Mouse (Mus musculus) embryo, embryonic 11 days (tissue): ENCODE results near the gene Mapk8ip1.
A peak's percentile ranks its signal among the peaks of the same experiment; 100 is the strongest.
"Not testable (repeated sequence)": the region's sequence is repeated elsewhere in the genome, so short reads cannot be mapped to it uniquely, and the experiment has no call there.

ENCODE experiments used
- DNase-seq: peaks from one replicate; pipeline ENCODE4 v3.0.0-alpha.2; 2015

Gene Mapk8ip1

DNA sequence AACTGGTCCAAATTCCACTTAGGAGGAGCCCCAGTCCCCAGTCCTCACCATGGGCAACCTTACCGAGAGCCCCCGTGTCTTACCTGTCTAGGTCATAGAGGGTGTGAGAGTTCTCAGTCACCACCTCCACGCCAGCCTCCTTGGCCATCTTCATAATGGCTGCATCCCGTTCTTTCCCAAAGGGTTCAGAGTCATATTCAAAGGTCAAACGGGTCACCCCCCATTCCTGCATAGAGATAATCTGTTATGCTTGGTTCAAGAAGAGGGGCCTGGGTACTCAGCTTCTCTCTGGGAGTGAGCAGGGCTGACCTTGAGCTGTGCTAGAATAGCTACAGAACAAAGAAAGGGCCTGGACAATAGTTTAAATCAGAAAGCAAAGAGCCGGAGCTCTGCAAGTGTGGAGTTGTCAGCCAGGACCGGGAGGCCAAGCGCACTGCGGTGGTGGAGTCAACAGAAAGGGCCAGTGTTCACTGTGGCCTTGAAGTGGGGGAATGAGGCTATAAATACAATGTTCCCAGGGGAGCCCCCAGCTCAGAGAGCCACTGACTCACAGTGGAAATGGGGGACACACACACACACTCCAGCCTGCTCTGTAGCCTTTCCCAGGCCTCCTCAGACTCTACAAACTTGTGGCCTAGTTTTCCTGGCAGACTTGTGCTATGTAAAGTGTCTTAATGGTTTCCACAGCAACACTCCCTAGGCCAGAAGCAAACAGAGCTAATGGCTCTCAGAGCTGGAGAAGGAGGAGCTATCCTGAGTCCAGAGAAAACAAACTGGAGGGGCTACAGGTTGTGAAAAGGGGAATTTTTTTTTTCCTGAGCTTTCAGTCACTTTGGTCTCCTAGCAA lies 23.6 kb upstream of the Mapk8ip1 start:
- peak; percentile 56 for DNase-seq

GRCm38 (mm10) chr2:92423702-92424461 lies 22.8 kb upstream of the Mapk8ip1 start:
- no peak for DNase-seq

DNA sequence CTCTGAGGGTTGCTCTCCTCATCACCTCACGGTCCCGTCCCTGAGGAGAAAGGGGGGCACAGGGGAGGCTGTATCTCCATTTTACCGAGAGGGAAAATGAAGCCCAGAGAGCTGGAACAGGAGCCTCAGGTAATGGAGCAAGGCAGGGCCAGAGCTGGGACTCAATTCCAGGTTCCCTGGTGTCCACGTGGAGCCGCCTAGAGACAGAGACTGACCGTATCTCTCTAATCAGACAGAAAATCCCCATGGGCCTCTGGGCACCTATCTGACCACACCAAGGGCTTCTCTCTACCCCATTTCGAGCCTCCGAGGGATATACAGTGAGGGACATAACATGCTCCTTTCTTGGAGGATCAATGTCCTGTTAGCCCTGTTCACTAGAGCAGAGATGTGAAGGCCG lies 22.1 kb upstream of the Mapk8ip1 start:
- DNase-seq = no peak

- DNase-seq = no peak
Observed at GRCm38 (mm10) chr2:92422388-92423135, 21.5 kb upstream of the Mapk8ip1 start.

DNA sequence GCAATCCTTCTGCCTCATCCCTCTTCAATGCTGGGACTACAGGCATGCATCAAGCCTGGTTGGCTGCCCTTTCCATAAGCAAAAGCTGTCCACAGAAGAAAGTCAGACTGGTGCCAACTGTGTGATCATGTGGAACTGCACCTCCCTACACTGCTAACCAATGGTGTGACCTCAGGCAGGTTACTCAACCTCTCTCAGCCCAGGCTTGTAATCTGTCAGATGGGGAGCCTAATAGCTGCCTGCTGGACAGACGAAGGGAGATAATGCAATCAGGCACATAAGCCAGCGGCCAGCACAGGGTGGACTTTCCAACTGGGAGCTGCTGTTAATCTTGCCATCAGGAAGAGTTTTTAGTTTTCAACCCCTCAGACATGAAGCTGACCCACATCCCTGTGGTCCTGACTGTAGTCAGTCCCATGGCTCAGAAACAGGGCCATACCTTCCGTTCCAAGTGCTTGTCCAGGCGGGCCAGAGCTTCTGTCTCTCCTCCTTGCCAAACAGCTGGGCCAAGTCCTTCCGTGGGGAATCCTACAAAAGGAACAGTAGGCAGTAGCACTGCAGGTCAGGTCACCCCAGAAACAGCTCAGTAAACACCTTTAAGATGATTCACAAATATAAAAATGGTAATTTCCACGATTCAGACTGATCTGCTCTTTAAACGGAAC lies 20.8 kb upstream of the Mapk8ip1 start:
- no peak for DNase-seq

DNA sequence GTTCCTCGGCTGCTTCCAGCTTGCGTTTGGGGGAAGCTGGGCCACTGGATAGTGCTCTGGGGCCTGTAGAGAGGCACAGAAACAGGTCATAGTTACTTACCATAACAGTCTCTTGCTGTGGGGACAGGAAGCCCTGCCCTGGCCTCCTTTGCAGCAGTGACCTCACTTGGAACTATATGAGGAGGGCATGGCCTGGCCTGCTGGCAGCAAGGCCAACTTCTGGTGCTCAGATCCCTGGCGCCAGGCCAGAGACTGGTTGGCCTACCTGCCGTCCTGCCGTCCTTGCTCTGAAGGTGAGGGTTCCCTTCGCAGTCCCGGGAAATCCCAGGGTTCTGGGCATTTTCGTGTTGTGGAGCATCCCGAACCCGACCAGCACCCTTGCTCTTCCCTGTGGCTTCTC lies 10.6 kb upstream of the Mapk8ip1 start:
- no peak for DNase-seq

GRCm38 (mm10) chr2:92408309-92409045 lies 7.4 kb upstream of the Mapk8ip1 start:
- no peak for DNase-seq

DNA sequence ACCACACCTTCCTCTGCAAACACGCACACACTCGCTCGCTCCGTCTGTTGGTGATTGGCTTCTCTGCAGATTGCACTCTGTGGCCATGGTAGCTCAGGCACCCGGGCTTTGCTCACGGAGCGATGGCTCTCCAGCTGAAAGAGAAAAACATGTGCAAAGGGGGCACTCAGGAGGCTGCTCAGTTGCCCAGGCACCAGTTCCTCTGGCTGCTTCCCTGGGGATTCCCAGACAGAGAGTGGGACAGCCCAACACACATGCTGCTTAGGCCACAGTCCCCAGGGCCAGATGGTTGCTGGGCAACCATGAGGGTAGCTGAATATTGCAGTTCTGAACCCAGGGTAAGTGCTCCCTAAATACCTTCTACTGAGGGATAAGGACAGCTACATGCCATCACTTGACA lies 4.6 kb upstream of the Mapk8ip1 start:
- DNase-seq = peak; percentile 27

GRCm38 (mm10) chr2:92404737-92405136 lies 3.7 kb upstream of the Mapk8ip1 start:
- DNase-seq = no peak

GRCm38 (mm10) chr2:92403776-92404319 lies 2.8 kb upstream of the Mapk8ip1 start:
- no peak for DNase-seq

DNA sequence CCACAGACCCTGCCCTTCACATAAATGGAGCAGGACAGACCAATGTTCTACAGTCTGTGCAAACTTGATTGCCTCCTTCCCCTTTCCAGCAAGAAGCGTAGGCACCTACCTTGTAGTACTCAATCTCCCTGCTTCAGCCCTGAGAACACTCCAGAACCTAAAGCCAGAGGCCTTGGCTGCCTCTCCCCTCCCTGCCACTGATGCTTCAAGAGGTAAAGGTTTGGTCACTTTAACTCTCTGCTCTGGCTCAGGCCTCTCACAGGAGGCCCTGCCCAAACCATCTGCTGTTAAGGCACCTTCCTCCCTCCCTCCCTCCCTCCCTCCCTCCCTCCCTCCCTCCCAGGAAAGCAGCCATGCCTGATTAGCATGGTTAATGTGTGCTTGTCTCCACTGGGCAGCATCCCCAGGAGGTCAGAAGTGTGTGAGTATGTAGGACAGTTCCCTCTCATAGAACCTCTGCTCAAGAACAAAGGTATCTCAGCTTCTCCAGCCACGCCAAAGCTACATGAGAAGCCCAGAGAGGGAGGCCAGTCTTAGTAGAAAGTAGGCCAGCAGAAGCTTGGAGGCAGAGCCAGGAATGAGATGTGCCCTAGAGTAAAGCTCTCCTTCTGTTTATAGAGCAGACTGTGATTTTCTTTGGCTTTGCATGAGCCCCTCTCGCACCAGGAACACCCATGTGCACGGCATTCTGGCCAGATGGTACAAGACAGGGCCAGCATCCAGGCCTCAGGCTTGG lies 1.7 kb upstream of the Mapk8ip1 start:
- DNase-seq = no peak

DNA sequence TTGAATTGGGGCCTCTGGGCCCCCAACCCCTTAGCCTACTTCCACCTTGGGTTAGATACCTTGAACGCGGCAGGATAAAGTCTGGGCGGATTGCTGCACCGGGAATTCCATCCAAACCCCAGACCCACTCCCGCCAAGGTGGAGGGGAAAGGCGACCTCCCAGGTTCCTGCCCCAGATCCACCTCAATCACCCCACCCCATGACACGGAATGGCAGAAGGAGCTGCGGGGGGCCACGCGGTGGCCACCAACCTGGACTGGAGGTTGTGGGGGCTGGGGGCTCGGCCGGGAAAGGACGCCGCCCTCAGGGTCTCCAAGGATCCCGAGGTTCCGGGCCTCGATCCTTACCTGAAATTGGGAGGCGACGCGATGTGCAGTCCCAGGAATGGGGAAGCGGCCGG lies 381 bp downstream of the Mapk8ip1 start:
- no peak for DNase-seq

DNA sequence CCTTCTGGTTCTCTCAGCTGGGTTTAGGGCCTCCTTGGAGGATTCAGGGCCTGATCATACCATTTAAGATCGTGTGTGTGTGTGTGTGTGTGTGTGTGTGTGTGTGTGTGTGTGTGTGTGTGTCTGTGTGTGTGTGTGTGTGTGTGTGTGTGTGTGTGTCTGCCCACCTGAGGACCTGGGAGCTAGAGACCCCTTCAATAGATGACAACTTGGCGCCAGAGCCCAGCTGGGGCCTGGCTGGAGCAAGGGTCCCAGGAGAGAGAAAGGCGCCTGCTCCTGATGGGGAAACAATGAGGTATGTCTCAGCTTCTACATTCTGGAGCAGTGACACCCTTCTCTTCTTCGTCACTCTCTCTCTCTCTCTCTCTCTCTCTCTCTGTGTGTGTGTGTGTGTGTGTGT lies 1.2 kb downstream of the Mapk8ip1 start:
- DNase-seq = not testable (repeated sequence)

DNA sequence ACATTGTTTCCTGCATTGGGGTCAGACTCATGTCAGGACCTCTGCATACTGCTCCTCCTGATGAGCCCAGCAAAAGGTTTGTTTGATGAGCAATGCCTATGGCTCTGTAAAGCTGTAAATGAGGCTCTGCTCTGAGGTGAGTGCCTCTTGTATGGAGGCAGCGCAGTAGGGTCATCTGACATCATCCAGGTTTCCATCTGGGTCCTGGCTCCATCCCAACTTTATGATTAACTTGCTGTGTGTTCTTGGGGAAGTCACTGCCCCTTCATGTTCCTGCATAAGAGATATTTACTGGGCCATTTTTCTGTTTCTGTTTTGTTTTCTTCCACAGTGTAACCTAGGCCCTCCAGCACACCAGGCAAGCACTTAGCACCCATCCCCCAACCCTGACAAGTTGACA lies 3.6 kb downstream of the Mapk8ip1 start:
- no peak for DNase-seq

GRCm38 (mm10) chr2:92395535-92395934 lies 5.5 kb downstream of the Mapk8ip1 start:
- no peak for DNase-seq

GRCm38 (mm10) chr2:92392318-92393264 lies 8.5 kb downstream of the Mapk8ip1 start:
- peak; percentile 91 for DNase-seq

- DNase-seq = no peak
Observed at GRCm38 (mm10) chr2:92391703-92392317, 9.3 kb downstream of the Mapk8ip1 start.

DNA sequence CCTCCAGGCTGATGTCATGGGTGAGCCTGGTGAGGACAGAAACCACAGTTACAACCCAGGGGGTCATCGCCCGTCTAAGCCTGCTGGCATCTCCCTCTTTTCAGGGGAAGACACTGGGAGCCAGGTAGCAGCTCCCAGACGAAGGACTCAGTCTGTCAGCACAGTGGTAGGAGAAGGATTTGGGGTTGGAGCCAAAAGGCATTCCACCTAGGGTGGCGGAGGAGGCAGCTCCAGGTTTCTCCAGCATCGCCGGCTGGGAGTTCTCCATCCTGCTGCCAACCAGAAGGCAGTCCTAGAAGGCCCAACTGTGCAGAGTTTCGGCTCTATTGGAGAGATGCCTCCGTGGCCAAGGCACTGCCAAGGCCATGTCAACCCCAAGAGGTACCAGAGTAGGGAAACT lies 9.9 kb downstream of the Mapk8ip1 start:
- no peak for DNase-seq

DNA sequence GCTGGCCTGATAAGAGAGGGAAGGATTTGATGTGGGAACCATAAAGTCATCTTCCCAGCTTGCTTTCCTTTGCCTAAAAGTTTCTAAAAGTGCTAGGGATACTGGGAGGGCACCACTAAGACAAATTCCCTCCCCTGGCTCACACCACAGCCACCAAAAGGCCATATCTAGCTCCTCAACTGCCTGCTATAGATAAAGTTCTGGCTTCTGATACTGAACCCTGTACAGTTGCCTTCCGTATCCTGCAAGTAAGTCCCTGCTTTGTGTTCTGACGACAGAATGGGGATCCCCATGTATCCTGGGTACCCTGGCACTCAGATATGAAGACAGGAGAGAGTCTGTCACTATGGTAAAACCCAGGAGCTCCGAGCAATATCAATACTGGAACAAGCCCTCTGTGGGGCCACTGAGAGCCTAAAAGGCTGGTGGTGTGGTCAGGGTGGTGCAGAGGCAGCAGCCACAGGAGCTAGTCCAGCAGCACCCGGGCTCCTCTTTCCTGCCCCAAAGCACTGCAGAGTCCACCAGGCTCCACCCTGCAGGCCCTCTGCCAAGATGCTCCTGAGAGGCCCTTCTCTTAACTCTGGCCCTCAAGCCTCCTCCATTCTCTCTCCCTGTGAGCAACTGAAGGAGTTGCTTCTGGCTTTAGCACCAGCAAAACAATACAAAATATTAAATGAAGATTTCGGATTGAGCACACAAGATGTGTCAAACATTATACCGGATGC lies 10.7 kb downstream of the Mapk8ip1 start:
- DNase-seq = no peak
